Mouse (Mus musculus) brain, embryonic 14.5 days (tissue): Measurements from ENCODE around the gene Rundc1.

Source experiments
- CTCF ChIP-seq: fragments of 200-500 bp; IDR thresholded peaks from 2 replicates; pipeline ENCODE4 v1.5.1; 2012; ENCODE audit warnings: inconsistent platforms, mild to moderate bottlenecking, moderate library complexity, borderline replicate concordance; ENCODE audit not compliant: insufficient read depth, insufficient read length; ENCODE audit errors: extremely low read depth
- POLR2A ChIP-seq: fragments of 200-500 bp; IDR thresholded peaks from 2 replicates; pipeline ENCODE4 v1.6.1; 2012; ENCODE audit warnings: mild to moderate bottlenecking, inconsistent platforms, borderline replicate concordance; ENCODE audit not compliant: poor library complexity, insufficient read depth, insufficient read length, severe bottlenecking; ENCODE audit errors: extremely low read depth

GRCm38 (mm10) chr11:101416433-101417100, 8.3 kb upstream of the Rundc1 start:
- TF ChIP-seq POLR2A: no peak
- TF ChIP-seq CTCF: no peak
